Mouse (Mus musculus) liver, embryonic 11.5 days (tissue): ENCODE results near the gene Rps29. TPM values are rescaled to one million over a fixed set of nuclear protein-coding genes. Genes with fewer than 3 reads are reported as not detected.

ENCODE experiments used
- ATAC-seq: fragments of 200-750 bp; cut with Nextera tagmentation; replicated peaks from 2 replicates; pipeline ENCODE4 v1.8.0; 2017; ENCODE audit warnings: moderate number of reproducible peaks, mild to moderate bottlenecking, moderate TSS enrichment, moderate library complexity; ENCODE audit not compliant: low FRiP score
- DNase-seq: peaks from one replicate; pipeline ENCODE4 v3.0.0-alpha.2; 2017; ENCODE audit warnings: low spot score
- H3K27ac ChIP-seq: fragments of 300-500 bp; sonication (generic); 2 replicates; pipeline ENCODE4 v1.5.1; 2014; ENCODE audit warnings: mild to moderate bottlenecking, low read depth, low read length, control low read depth
- H3K27me3 ChIP-seq: fragments of 300-500 bp; sonication (generic); replicated peaks from 2 replicates; pipeline ENCODE4 v1.6.1; 2014; ENCODE audit warnings: low read length, mixed read lengths; ENCODE audit not compliant: control insufficient read depth, insufficient read depth
- H3K36me3 ChIP-seq: fragments of 300-500 bp; sonication (generic); 2 replicates; pipeline ENCODE4 v1.6.1; 2014; ENCODE audit warnings: mild to moderate bottlenecking, low read length, moderate library complexity, mixed read lengths; ENCODE audit not compliant: control insufficient read depth, insufficient read depth
- H3K4me1 ChIP-seq: fragments of 300-500 bp; sonication (generic); replicated peaks from 2 replicates; pipeline ENCODE4 v1.6.1; 2014; ENCODE audit warnings: low read length, mixed read lengths; ENCODE audit not compliant: control insufficient read depth, insufficient read depth
- H3K4me2 ChIP-seq: fragments of 300-500 bp; sonication (generic); 2 replicates; pipeline ENCODE4 v1.6.1; 2014; ENCODE audit warnings: mild to moderate bottlenecking, control low read depth, moderate library complexity
- H3K4me3 ChIP-seq: fragments of 300-500 bp; sonication (generic); 2 replicates; pipeline ENCODE4 v1.5.1; 2014; ENCODE audit warnings: low read depth, low read length, control low read depth
- H3K9ac ChIP-seq: fragments of 300-500 bp; sonication (generic); 2 replicates; pipeline ENCODE4 v1.6.1; 2014; ENCODE audit warnings: low read depth, low read length, control low read depth
- H3K9me3 ChIP-seq: fragments of 300-500 bp; sonication (generic); 2 replicates; pipeline ENCODE4 v1.6.1; 2016; ENCODE audit warnings: low read length, inconsistent platforms, mixed read lengths; ENCODE audit not compliant: control insufficient read depth
- WGBS: fragments of 180-500 bp; shearing (Covaris S2); extraction: QIAGEN DNeasy Blood & Tissue Kit; methylation state at CpG from one replicate; pipeline ENCODE4 v1.1.7; 2014; 5-methylcytosine and 5-hydroxymethylcytosine counted together
- microRNA-seq: library from miRNA; unstranded; fragments of <30 nt; microRNA quantifications from one replicate; pipeline ENCODE4, GENCODE M21; 2017; ENCODE audit warnings: borderline number of aligned reads
- polyA plus RNA-seq: library from polyadenylated mRNA; unstranded; fragments of >200 nt; fragmentation: Nextera tagmentation; extraction: Ambion mirVana; gene quantifications from 2 replicates; pipeline ENCODE4 v1.2.1, GENCODE M21; 2014

Gene Rps29
- polyA plus RNA-seq, 1 experiment from 2014 or later, result 1,937 TPM

- Histone ChIP-seq H3K9me3 (no peaks in the 10 kb centered on the region), H3K9ac (no peak overlapping the region), H3K36me3 (no peaks in the 10 kb centered on the region), H3K4me2 (no peak overlapping the region), H3K27me3 (no peaks in the 10 kb centered on the region), H3K4me3 (no peak overlapping the region), H3K4me1 (0 out of 2 replicates have a peak, but pooled peaks cover 3% of the 10 kb centered on the region), H3K27ac (no peak overlapping the region)
- no peak for ATAC-seq
- DNase-seq, result no peak
- 85% methylated on average over 3 of the region's 3 CpGs for WGBS
These were observed 31.4 kb downstream of the Rps29 start for GRCm38 (mm10) chr12:69127626-69128025.

- Histone ChIP-seq H3K4me2 (no peak overlapping the region), H3K4me1 (0 out of 2 replicates have a peak, but pooled peaks cover 3% of the 10 kb centered on the region), H3K27ac (no peak overlapping the region), H3K9ac (no peak overlapping the region), H3K9me3 (no peaks in the 10 kb centered on the region), H3K4me3 (no peak overlapping the region), H3K36me3 (no peaks in the 10 kb centered on the region), H3K27me3 (no peaks in the 10 kb centered on the region)
- 75% methylated on average over 5 of the region's 5 CpGs for WGBS
- ATAC-seq, result no peak
- no peak for DNase-seq
These were observed 31.8 kb downstream of the Rps29 start for GRCm38 (mm10) chr12:69127170-69127569.

- WGBS, result 68% methylated on average over 5 of the region's 5 CpGs
- DNase-seq (no peak), ATAC-seq (no peak)
- Histone ChIP-seq H3K4me3 (no peak overlapping the region), H3K27me3 (no peaks in the 10 kb centered on the region), H3K9ac (no peak overlapping the region), H3K36me3 (no peaks in the 10 kb centered on the region), H3K9me3 (no peaks in the 10 kb centered on the region), H3K27ac (no peak overlapping the region), H3K4me2 (no peak overlapping the region), H3K4me1 (no peaks in the 10 kb centered on the region)
These were observed 33.9 kb downstream of the Rps29 start for GRCm38 (mm10) chr12:69125066-69125465.

GRCm38 (mm10) chr12:69122801-69123200, 36.2 kb downstream of the Rps29 start:
- no peaks in the 10 kb centered on the region for H3K27me3 ChIP-seq
- no peaks in the 10 kb centered on the region for H3K4me1 ChIP-seq
- 85% methylated on average over 11 of the region's 11 CpGs for WGBS
- no peak for DNase-seq
- H3K4me3 ChIP-seq, result no peak overlapping the region
- no peak for ATAC-seq
- H3K27ac ChIP-seq, result no peak overlapping the region
- no peaks in the 10 kb centered on the region for H3K36me3 ChIP-seq
- no peaks in the 10 kb centered on the region for H3K9me3 ChIP-seq
- no peak overlapping the region for H3K9ac ChIP-seq
- H3K4me2 ChIP-seq, result no peak overlapping the region

GRCm38 (mm10) chr12:69119908-69120307, 39.1 kb downstream of the Rps29 start:
- Histone ChIP-seq H3K36me3 (no peaks in the 10 kb centered on the region), H3K27me3 (no peaks in the 10 kb centered on the region), H3K9me3 (no peaks in the 10 kb centered on the region), H3K27ac (no peak overlapping the region), H3K4me1 (no peaks in the 10 kb centered on the region), H3K9ac (no peak overlapping the region), H3K4me2 (no peak overlapping the region), H3K4me3 (no peak overlapping the region)
- WGBS, result 81% methylated on average over 6 of the region's 6 CpGs
- ATAC-seq, result no peak
- DNase-seq, result no peak

Small RNAs within 50 kb of the gene (microRNA-seq; reads per million reads assigned to microRNA genes)
- not detected for gene Gm47287
- gene Gm47295, result 1.8 reads per million

Other genes starting within 250 kb of the Rps29 start
- 28.5 and 33.5 TPM in 2 replicates for gene Lrr1, start 9.6 kb upstream of the Rps29 start, polyA plus RNA-seq
- 999 and 1,044 TPM in 2 replicates for gene Rpl36al, start 24.9 kb upstream of the Rps29 start, polyA plus RNA-seq
- gene Mgat2, start 25.0 kb upstream of the Rps29 start, polyA plus RNA-seq, result 44.9 and 50.7 TPM in 2 replicates
- gene Gm49383, start 37.9 kb upstream of the Rps29 start, polyA plus RNA-seq, result 28.6 and 29.8 TPM in 2 replicates
- gene Dnaaf2, start 39.2 kb upstream of the Rps29 start, polyA plus RNA-seq, result 12.2 and 14.0 TPM in 2 replicates
- gene Gm49384, start 45.1 kb upstream of the Rps29 start, polyA plus RNA-seq, result 35.5 and 37.9 TPM in 2 replicates
- 42.5 and 46.9 TPM in 2 replicates for gene Pole2, start 69.0 kb upstream of the Rps29 start, polyA plus RNA-seq
- gene Klhdc1, start 82.0 kb upstream of the Rps29 start, polyA plus RNA-seq, result 5.7 and 5.8 TPM in 2 replicates
- gene Klhdc2, start 137.5 kb upstream of the Rps29 start, polyA plus RNA-seq, result 146 and 152 TPM in 2 replicates
- 74.7 and 81.7 TPM in 2 replicates for gene Nemf, start 198.0 kb upstream of the Rps29 start, polyA plus RNA-seq
- 65.1 and 68.1 TPM in 2 replicates for gene Arf6, start 213.0 kb upstream of the Rps29 start, polyA plus RNA-seq
- 1.3 and 1.7 TPM in 2 replicates for gene Gm9887, start 213.3 kb upstream of the Rps29 start, polyA plus RNA-seq